Mouse (Mus musculus): ENCODE measurements at regions not wholly inside any gene's neighbourhood (a gene's known extent, or its start where the extent isn't known, plus 50 kb on each side); places are given as distances from the start of the nearest gene placed in this dataset.

DNA sequence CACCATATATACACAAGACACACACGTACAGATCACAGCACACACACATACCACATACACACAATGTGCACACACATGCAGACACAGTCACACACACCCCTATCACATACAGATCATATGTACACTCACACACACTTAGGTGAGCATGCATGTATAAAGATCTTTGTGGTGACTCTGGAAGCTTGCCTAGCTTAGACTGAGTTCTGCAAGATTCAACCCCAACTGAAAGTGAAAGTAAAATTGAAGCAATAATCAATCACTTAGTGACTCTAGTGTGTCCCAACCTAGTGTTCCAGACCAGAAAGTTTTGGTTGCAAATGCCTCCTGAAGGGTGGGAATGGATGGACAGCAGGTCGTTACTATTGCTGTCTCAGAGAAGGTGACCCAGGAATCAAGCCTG, 262.8 kb downstream of the Bcl11a start:
- no peak for DNase-seq (ENCODE audit: low read depth, low spot score)

DNA sequence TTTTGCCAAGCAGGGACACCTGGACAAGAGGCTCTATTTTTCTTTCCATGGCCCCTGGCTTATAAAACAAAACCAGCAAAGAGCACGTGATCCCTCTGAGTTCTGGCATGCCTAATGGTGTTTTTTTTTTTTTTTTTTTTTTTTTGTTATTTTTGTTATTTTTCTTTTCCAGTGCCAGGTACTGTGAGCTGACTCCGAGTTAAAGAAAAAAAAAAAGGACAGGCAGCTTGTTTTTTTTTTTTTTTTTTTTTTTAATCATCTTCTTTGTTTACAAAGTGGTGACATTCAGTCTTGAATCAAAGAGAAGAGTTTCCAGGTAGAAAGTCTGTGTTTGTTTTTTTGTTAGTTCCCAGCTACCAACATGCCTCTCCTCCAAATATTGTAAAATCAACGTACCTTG, 263.8 kb downstream of the Bcl11a start:
- DNase-seq (ENCODE audit: low read depth, low spot score): no peak

DNA sequence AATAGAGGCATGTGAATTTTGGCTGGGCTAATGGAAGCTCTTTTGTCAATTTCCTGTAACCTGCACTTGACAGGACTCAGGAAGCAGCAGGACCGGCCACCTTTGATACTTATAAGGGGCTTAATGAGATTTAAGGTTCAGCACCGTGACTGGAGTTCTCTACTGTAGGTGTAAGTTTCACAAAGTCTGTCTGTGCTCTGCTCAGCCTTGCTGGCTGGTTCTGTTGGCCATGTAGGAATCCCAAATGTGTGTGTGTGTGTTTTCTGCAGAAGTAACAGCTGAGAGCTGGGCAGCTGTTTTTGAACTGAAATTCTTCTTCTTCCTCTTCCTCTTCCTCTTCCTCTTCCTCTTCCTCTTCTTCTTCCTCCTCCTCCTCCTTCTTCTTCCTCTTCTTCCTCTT, 264.3 kb downstream of the Bcl11a start:
- DNase-seq (ENCODE audit: low read depth, low spot score): no peak

DNA sequence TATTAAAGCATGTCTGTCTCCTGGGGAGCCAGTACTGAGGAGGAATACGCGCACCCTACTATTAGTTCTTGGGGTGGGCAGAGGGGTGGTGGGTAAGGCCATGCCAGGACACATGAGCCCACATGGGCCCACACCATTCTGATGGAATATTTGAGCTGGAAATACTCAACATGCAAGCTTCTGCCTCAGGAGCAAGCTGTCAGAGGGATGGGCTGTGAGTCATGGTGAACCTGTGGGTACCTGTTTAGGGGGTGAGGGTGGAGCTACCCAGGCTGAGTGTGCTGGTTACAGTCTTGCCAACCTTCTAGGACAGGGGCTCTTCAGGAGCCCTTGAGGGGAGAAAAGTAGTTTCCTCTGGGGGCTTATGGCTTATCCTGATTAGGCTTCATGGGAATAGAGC, 264.9 kb downstream of the Bcl11a start:
- no peak for DNase-seq (ENCODE audit: low read depth, low spot score)

DNA sequence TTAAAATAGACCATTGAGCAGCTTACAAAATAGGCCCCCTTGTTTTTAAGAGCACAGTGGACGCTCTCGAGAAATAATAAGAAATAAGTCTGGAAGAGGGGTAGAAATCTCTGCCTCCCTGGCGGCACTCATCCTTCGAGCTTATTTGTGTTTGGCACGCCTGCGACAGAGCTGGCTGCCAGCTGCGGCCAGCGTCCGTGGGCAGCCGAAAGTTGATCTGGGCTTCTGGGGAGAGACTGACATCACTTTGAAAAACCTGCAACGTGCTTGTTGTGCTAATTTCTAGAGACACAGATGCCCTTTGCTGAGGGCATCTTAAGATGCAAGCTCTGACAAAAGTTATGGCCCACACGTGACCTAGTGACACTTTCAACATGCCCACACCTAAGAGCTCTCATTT, 269.4 kb downstream of the Bcl11a start:
- DNase-seq (ENCODE audit: low read depth, low spot score): no peak

DNA sequence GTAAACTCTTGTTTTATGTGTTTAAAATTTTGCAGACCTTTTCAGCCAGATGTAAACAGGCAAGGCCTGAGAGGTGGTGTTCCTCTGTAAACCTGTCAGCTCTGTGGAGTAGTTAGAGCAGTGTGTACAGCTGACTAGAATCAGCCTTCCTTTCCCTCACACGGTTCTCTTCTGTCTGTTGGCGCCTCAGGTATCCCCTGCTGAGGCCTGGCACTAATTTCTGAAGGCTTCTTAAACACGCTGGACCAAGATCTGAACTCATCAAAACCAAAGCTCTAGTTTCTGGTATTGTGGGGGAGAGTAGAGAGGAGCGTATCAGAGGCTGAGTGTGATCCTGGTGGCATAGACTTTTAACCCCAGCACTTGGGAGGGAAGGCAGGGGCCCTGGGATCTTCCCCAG, 270.9 kb downstream of the Bcl11a start:
- DNase-seq (ENCODE audit: low read depth, low spot score): no peak

DNA sequence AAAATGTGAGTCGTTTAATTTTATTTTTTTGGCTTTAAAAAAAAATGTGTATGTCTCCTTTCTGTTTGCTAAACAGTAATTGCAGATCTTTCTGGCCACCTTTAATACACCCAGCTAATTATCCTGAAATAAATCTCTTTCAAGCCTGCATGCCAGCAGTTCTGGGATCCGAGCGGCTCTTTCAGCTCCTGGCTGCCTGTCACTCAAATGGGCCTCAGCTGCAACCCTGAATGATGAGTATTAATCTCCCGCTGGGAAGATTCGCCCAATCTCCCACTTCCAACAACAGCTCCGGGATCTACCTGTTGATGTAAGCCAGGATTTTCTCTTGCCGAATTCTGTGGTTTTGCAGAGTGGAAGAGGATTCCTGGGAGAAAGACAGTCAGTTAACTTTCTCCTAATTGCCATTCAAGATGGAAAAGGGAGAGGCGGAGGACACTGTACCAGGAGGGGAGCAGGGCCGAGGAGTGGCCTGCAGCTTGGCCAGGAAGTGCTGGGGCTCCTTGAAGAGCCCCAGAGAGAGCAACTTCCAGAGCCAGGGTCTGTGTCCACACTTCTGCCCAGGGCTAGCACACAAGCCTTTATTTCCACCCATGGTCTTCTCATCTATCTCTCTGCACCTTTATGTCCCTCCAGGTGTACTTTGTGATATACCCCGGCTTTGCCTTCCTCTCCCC, 272.2 kb downstream of the Bcl11a start:
- DNase-seq (ENCODE audit: low read depth, low spot score): no peak

DNA sequence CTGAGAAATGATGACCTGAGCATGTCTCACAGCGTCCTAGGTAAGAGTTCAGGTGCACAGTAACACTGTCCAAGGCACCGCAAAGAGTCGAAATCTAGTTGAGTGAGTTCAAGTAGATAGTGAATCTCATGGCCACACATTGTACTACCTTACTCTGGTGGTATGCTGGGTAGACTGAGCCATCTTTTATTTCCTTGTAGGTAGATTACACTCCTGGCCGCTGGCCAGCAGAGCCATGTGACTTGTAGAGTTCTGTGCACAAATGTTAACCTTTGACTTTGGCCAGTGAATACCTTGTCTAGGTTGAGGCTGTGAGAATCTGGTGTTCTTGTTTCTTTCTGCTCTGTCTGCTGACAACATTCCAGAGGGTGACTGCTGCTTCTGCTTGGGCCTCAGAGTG, 273.0 kb downstream of the Bcl11a start:
- no peak for DNase-seq (ENCODE audit: low read depth, low spot score)

DNA sequence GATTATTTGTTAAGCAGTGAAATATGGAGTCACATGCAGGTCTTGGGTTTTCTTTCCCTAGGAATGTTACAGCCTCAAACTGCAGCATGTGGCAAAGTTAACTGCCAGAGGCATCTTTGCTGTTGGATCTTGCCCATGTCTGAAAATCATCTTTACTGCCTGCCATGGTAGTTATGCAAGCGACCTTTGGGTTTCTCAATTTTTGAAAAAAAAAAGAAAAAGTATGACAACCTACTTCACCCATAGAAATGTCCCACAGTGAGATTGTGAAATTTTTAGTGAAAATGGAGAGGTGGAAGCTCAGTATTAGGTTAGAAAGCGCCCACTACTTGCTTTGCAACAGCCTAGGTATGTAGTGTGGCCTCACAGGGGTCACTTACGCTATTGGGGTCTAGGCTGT, 274.2 kb downstream of the Bcl11a start:
- DNase-seq (ENCODE audit: low read depth, low spot score): no peak

DNA sequence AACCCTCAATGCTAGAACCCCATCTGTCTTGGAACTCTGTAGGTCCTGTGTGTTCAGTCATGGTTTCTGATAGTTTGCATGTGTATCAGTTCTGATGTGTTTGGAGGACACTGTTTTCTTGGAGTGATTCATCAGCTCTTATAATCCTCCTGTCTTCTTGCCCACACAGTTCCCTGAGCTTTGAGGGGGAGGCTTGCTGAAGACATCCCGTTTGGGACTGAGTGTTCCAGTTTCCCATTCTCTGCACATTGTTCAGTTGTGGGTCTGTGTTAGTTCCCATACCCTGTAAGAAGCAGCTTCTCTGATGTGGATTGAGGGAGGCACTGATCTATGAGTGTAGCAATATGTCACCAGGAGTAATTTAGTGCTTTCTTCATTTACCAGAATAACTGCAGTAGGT, 275.2 kb downstream of the Bcl11a start:
- DNase-seq (ENCODE audit: low read depth, low spot score): no peak

DNA sequence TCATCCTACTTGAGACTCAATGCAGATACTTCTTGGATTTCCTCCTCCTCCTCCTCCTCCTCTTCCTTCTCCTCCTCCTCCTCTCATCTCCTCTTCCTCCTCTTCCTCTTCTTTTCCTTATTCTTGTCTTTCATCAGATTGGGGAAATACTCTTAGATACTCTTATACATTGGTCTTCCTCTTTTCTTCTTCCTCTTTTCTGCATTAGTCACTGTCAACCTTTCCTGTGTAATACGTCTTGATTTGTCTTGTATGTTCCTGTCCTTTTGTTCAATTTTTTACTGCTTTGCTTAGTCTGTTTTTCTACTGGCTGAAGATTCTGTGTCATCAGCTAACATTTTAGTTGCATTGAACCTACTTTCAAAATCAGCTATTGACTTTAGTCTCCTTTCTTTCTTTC, 279.5 kb downstream of the Bcl11a start:
- DNase-seq (ENCODE audit: low read depth, low spot score): no peak

DNA sequence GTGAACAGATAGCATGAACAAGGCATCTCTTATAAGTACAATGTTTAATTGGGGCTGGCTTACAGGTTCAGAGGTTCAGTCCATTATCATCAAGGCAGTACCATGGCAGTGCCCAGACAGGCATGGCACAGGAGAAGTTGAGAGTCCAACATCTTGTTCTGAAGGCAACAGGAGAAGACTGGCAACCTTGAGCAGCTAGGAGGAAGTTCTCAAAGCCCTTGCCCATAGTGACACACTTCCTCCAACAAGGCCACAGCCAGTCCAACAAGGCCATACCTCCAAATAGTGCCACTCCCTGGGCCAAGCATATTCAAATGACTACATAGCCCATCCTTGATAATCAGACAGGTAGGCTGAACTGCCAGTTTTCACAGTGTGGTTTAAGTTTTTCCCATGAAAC, 281.2 kb downstream of the Bcl11a start:
- no peak for DNase-seq (ENCODE audit: low read depth, low spot score)

DNA sequence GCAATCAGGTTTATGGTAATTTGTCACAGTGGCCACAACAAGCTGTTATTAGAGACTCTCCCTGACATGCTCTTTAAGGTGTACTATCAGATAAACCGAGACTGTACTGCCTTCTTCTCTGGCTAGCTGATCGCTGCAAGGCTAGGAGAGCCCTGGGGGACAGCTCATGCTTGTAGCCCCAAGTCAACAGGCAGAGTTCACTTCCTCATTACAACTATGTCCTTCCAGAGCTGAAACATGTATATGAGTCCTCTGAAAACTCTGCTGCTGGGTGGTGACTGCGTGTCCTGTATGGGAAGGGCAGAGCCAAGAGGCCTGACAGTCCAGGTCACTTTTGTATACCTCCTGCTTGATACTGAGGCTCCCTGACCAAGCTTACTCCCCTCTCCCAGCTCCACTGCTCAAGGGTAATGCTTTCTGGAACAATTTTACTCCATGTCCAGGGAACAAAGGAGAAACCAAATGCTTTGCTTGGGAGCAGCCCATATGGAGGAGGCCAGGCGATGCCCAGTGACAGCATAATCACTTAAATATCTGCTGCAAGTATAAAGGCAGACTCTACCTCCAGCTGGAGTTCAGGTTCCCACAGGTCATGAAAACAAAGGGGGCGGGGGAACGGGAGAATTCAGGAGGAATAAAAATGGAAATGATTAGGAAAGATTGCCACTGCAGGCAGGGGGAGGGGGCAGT, 284.3 kb downstream of the Bcl11a start:
- no peak for DNase-seq (ENCODE audit: low read depth, low spot score)

DNA sequence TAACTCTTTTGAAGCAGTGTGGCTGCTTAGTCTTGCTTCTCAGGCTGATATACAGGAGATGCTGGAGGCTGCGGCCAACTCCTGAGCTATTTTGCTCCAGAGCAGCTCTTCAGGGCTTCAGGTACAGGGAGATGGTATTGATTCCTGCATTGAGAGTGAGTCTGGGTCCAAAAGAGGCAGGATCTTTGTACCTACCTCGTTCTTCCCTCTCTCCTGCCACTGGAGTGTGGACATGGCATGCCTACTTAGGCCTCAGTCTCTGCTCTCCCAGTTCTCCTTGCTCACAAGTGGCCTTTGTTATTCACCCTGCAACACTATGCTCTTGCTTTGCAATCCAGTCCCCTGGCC, 284.8 kb downstream of the Bcl11a start:
- no peak for DNase-seq (ENCODE audit: low read depth, low spot score)

DNA sequence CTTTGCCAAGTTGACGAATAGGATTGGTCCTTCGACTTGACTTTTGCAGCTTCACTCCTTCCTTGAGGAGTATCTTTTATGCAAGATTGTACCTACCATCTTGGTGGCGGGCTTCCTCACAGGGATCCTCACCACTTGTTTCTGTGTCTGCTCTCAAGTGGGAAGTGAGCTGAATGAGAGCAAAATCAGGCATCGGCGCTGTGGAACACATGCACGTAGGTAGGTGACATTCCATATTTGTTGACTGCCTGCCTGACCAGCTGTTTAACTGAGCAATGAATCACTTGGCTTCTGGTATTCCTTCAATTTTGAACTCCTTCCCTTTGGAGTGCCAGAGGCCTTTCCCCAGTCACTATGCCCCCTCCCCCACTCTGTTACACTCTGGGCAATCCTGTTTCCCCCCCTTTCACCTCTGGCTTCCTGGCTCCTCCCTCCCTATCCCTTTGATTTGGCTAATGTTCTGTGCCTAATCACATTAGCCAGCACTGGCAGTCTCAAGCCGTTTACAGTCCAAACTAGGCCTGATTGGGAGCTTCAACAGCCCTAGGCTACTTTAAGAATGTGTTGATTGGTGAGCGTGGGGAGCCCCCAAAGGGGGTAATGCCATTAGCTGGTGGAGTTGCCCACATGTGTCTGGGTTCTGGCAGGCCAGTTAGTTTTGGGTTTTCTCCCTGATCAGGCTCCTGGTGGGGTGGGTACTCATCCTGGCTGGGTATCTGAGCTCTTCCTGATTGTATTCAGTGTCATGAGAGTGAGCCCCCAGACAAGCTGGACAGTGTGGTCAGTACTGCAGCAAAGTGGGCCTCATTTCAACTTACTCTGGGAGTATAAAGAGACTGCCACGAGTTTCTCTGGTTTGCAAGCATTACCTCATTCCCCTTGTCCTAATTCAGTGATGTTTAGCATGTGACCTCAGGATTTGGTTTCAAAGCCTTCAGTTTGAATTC, 285.8 kb downstream of the Bcl11a start:
- DNase-seq (ENCODE audit: low read depth, low spot score): no peak

DNA sequence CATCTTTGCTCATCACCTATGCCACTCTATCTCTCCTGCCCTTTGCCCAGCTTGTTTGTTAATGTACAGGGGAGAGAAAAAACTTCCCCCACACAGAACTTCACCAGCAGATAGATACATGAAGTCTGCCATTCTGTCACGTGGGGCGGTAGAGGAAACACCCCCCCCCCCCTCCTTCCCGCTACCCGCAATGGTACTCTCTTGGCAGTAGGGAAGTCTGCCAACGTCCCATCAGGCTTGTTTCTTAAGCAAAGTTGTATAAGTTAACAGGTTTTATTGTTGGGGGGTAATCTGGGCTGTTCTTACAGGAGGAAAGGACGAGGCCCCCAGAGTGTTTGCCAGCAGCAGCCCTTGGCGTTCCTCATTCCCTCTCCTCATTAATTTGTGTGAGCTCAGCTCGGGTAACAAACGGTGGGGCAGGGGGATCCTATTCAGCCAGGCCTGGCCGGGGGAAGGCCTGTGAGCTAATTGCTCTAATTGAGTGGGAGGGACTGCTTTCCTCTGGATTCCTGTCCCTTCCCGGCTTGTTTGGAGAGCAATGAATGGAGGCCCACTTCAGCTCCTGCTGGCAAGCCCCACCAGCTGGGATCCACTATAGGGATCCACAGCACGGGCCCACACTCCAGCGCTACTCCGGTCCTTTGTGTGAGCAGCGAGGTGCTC, 292.5 kb downstream of the Bcl11a start:
- no peak for DNase-seq (ENCODE audit: low read depth, low spot score)

DNA sequence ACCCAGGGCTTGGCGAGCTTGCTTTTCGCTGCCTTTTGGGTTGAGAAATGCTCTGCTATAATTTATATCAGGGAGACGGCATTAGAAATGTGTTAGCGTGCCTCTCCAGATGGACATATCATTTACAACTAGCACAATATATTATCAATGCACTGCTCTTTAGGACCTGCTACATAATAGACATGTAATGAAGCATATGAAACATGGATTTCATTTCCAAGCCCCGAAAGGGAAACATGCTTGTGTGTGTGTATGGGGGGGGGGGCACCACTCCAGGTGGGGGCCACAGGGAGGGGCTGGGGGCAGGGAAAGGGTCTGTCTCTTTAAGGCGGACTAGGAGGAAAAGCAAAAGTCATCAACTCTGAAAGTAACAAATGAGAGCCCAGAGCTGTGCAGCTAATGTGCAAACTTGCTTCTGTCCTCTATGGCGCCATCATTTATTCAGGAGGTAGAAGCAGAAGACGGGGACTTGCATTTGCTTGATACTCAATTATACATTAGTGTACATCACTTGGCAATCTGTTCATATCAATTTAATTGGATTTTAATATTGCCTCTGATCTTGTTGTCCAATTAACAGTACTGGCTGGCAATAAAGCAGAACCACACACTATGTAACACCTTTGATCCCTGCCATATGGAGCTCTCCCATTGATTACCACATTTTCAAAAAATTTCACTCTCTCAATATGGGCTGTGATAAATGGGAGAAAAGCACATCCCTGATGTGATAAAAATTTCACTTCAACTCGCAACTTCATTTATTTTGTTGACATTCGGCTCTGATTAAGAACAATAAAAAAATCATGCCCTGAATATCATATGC, 293.2 kb downstream of the Bcl11a start:
- no peak for DNase-seq (ENCODE audit: low read depth, low spot score)

DNA sequence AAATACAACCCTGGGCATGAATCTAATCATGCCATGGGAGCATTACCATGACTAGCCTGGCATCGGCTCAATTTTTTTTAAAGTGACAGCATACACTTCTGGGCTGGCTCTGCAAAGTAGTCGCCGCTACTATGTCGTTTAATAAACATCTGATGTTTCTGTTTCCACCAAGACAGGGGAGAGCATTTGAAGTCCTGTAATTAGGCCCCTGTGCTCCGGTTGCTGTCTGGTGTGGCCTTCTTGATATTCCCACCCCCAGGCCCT, 293.8 kb downstream of the Bcl11a start:
- no peak for DNase-seq (ENCODE audit: low read depth, low spot score)

DNA sequence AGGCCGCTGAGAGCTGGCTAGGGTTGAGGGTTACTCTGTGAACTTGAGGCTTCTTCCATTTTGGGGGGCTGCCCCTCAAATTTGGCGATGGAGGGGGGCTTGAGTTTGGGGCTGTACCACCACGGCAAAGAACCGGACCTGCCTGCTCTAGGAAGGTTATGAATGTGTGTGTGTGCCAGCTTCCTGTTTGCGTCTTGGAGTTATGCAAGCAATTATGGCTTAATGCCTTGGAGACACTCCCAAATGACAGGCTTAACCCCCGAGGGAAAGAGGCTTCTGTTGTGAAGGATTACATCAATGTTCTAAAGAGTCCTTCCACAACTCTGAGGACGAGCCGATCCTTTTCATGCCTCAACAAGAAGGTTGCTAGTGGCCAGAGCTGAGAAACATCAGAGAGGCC, 294.1 kb downstream of the Bcl11a start:
- DNase-seq (ENCODE audit: low read depth, low spot score): no peak

DNA sequence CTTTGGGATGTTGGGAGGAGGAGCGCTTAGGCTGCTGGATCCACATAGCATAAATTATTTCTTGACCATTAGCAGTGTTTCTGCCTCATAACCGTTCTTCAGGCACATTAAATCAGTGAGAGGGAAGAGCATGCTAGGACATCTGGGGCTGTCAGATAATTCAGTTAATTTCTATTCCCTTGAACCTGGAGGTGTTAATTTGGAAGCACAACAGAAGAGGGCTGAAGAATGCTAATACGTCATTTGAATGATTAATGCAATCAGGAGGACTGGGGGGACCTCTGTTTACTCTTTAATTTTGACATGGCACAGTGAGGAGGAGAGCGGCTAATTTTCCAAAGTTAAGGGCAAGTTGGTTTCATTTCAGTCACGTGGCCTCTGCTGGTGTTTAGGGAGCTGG, 294.8 kb downstream of the Bcl11a start:
- DNase-seq (ENCODE audit: low read depth, low spot score): no peak

DNA sequence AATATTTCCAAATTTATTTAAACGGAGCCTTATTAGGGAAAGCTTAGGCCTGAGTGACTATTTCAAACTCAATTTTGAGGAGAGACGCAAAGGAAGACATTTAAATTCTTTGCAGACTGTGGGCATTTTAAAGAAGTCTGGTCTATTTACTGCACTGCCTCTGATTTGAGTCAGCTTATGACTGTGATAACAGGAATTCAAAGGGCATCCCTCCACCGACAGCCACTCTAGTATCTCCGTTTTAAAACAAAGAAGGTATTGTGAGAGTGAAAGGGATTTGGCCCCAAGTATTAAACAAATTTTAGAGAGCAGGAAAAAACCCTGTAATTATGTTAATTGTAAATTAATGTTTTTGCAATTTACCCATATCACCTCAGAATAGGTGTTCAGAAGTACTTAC, 295.4 kb downstream of the Bcl11a start:
- no peak for DNase-seq (ENCODE audit: low read depth, low spot score)

DNA sequence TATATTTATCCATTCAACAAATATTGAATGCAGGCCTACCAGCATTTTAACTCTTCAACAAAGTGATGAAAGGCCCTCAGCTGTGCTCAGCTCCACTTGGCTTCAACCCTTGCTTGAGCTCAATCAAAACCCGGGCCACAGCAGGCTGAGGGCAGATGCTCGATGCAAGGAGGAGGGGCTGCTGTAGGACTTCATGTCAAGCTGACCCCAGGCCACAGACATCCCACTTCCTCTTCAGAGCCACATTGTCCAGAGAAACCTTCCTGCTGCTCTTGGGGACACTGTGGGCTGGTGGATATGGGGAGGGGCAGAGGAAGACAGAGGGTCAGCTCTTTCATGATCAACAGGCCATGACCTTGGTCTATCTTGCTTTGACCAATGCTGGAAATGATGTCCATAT, 299.7 kb downstream of the Bcl11a start:
- no peak for DNase-seq (ENCODE audit: low read depth, low spot score)

All from CD4-positive, CD25-positive, alpha-beta regulatory T cell, adult 2 months (primary cell).